Mouse (Mus musculus) layer of hippocampus, postnatal 36 days (tissue): ENCODE results near the gene Dkk1. TPM values are rescaled to one million over a fixed set of nuclear protein-coding genes. Genes with fewer than 3 reads are reported as not detected.
"Not testable (repeated sequence)": the region's sequence is repeated elsewhere in the genome, so short reads cannot be mapped to it uniquely, and the experiment has no call there.

ENCODE experiments used
- DNase-seq, 2 experiments: peaks; one replicate each; pipeline ENCODE4 v3.0.0; 2022
- total RNA-seq, 2 experiments: library from RNA; stranded (reverse); gene quantifications; 2 replicates each; pipeline ENCODE4 v1.2.3; 2021

Dkk1 gene
- total RNA-seq = not detected

DNA sequence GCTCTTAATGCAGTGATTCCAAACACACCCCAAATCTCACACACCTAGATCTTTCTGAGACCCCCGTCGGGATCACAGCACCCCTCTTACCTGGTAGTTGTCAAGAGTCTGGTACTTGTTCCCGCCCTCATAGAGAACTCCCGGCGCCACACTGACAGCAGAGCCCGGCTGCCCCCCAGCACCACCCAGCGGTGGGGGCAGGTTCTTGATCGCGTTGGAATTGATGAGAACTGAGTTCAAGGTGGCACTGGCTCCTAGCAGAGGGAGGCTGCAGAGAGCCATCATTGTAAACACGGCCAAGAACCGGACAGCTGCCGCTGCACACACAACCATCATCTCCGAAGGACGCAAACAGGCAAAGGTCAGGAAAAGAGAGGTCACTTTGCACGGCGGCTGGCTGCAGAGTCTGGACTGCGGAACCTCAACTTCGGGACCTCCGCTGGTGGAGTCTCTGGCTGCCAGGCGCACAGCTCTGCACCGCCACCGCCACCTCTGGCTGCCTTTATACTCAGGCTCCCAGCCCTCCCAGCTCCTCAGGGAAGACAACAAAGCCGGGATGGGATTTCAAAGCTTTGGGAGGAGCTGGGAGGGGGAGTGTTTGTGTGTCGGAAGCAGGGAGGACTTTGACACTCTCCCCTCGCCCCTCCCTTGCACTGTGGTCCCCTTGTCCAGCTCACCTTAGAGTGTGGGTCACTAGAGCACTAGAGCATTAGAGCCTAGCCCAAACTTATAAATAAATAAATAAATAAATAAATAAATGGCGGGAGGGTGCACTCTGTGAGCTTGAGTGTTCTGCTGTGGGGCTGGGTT is at the start of gene Dkk1:
Dkk1 (minus strand) TSS at position 622 of the 810 bp plus-strand sequence.
- no peak for DNase-seq

GRCm38 (mm10) chr19:30586366-30586765 is 36.9 kb upstream of the Dkk1 start:
- DNase-seq = no peak

GRCm38 (mm10) chr19:30564516-30564915 is 15.1 kb upstream of the Dkk1 start:
- DNase-seq = no peak

DNA sequence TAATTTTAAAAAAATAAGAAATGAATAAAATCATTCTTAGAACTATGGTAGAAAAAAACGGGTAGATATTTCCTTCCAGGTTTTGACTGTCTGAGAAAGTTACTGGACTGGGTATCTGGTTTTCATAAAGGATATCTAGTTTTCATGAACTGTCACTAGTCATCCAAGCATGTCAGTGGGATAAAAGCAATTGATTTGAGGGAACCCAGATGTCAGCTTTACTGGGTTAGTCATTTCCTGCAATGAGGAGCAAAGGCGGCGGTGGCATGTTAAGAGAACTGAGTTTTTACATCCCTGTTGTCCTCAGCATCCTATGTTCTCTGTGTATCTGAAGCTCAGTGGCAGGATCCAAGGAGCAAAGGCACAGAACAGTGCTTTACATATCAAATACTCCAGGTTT is 14.4 kb upstream of the Dkk1 start:
- DNase-seq = no peak

DNA sequence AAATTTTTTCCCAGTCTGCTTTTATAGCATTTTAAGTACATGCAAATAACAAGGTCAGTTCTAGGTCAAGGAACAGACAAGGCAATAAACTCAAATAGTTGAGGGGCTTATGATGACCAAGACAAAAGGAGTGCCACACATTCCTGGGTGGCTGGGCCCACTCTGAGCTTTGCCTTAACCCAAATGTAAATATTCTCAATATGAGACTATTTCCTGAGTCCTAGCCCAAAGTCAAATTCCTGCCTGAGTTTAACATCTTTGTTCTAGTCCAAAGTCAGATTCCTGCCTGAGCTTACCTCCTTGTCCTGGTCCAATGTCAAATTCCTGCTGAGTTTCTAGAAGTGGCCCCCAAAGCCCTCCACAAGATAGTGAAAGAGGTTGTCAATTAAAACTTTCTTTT is 8.6 kb upstream of the Dkk1 start:
- no peak for DNase-seq

- peak; percentile 46 to 69 for DNase-seq
Observed at GRCm38 (mm10) chr19:30554467-30554881, 5.0 kb upstream of the Dkk1 start.

- no peak for DNase-seq
Observed at GRCm38 (mm10) chr19:30553740-30554139, 4.3 kb upstream of the Dkk1 start.

- DNase-seq = no peak
Observed at GRCm38 (mm10) chr19:30552260-30552659, 2.8 kb upstream of the Dkk1 start.

DNA sequence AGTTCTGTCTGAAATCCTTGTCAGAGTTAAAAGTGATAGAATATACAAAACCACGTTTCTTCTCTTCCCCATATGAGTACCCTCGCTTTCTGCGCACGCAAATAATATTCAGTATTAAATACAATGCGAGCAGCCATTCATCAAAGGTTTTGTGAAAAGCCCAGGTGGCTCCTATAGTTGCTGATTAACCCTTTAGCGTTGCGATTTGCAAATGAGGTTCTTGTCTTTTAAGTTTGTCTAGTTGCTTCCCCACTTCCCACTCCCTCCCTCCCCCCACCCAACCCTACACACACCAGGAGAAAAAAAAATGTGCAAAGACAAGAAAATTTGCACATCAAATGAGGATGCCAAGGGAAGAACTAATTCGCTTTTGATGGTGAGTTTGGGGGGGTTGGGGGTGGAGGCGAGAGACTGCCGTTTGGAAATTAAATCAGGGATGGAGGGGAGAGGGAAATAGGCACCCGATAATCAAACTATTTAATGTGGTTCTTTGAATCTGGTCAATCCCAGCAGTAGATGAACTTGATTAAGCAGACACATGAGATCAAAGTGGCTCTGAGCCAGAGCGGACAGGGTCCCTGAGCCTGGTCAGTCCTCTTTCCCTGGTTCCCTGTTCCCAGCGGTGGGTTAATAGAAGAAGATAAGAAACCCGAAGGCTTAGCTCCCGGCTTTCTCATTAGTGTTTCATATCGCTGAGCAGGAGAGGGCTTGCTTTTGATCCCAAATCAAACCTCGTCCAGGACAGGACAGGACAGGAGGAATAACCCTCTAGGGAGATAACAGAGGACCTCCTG is 586 bp upstream of the Dkk1 start:
- DNase-seq = no peak

- DNase-seq = no peak
Observed at GRCm38 (mm10) chr19:30548411-30549043, 938 bp downstream of the Dkk1 start.

DNA sequence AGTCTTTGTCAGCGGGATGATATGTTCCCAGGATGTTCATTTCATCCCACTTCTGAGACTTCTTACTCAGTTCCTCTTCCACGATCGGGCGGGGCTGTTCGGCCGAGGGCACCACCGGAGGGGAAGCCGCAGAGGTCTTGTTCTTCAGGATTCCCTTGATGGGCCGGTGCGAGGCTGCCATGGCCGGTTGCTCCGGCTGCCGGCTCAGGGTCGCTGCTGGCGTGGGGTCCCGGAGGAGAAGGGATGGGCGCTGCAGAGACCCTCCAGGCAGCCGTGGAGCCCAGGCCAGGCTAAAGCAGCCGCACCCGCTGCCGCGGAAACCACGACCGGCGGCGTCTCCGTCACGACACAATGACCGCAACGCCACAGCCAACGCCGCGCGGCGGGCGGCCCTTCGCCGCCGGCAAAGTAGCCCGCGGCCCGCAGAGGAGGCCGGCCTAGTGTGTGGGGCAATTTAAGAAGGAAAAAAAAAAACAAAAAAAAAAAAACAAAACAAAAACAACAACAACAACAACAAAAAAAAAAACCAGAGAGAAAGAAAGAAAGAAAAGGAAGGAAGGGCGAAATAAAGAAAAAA is 10.0 kb downstream of the Dkk1 start:
- not testable (repeated sequence) for DNase-seq

DNA sequence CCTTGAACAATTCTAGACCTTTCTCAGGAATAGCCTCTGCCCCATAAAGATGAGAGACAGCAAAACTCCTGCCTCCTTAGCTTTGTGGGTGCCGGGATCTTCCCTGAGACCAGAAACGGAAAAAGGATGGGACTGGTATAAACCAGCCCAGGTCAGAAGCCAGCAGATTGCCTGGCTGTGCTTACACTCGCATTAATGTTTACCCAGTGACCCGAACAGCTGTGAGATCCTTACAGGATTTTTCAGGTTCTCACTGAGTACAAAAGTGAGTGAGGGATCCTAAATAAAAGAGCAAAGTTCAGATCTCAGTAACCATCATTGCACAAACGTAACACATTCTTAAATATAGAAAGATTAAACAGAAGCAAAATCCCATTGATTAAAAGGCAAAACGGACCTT is 32.7 kb downstream of the Dkk1 start:
- no peak for DNase-seq

DNA sequence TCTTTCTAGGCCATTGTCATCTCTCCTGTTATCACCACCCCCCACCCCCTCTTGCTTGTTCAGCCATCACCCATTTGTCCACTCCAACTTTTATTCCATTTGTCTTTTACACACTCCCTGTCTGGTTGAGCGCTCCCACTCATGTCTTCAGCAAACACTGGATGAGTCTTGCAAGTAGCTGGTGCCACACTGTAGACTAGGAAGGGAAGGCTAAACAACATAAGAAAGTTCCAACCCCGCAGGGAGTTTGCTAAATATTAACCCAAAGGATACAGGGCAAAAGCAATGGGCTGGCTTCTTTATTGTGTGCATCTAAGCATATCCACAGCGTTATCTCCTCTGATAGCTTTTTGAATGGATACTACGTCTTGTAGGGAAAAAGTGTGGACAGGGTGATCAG is 39.0 kb downstream of the Dkk1 start:
- DNase-seq = no peak

- DNase-seq = no peak
Observed at GRCm38 (mm10) chr19:30505497-30505896, 44.0 kb downstream of the Dkk1 start.
